Mouse (Mus musculus) limb, embryonic 15.5 days (tissue): ENCODE measurements around the gene Nudt2. TPM values are rescaled to one million over a fixed set of nuclear protein-coding genes. Genes with fewer than 3 reads are reported as not detected.

Experiments
- ATAC-seq: fragments of 200-750 bp; cut with Nextera tagmentation; 2 replicates; pipeline ENCODE4 v1.8.0; 2017; ENCODE audit warnings: low read depth, moderate TSS enrichment; ENCODE audit not compliant: insufficient number of reproducible peaks, low FRiP score, low TSS enrichment
- H3K27ac ChIP-seq: fragments of 300-500 bp; sonication (generic); 2 replicates; pipeline ENCODE4 v1.5.1; 2015; ENCODE audit warnings: moderate library complexity, mild to moderate bottlenecking, inconsistent platforms
- H3K27me3 ChIP-seq: fragments of 300-500 bp; sonication (generic); 2 replicates; pipeline ENCODE4 v1.6.1; 2015; ENCODE audit warnings: inconsistent platforms
- H3K36me3 ChIP-seq: fragments of 300-500 bp; sonication (generic); 2 replicates; pipeline ENCODE4 v1.6.1; 2015; ENCODE audit warnings: inconsistent platforms
- H3K4me1 ChIP-seq: fragments of 300-500 bp; sonication (generic); 2 replicates; pipeline ENCODE4 v1.6.1; 2015; ENCODE audit warnings: inconsistent platforms
- H3K4me2 ChIP-seq: fragments of 300-500 bp; sonication (generic); 2 replicates; pipeline ENCODE4 v1.6.1; 2015; ENCODE audit warnings: mild to moderate bottlenecking, inconsistent platforms
- H3K4me3 ChIP-seq: fragments of 300-500 bp; sonication (generic); 2 replicates; pipeline ENCODE4 v1.5.1; 2015; ENCODE audit warnings: mild to moderate bottlenecking, inconsistent platforms
- H3K9ac ChIP-seq: fragments of 300-500 bp; sonication (generic); 2 replicates; pipeline ENCODE4 v1.6.1; 2015; ENCODE audit warnings: inconsistent platforms
- H3K9me3 ChIP-seq: fragments of 300-500 bp; sonication (generic); 2 replicates; pipeline ENCODE4 v1.6.1; 2016; ENCODE audit warnings: inconsistent platforms
- WGBS: fragments of 180-500 bp; shearing (Covaris S2); methylation state at CpG from one replicate; pipeline ENCODE4 v1.1.7; 2015; 5-methylcytosine and 5-hydroxymethylcytosine counted together
- polyA plus RNA-seq: library from polyadenylated mRNA; unstranded; fragments of >200 nt; fragmentation: Nextera tagmentation; extraction: Ambion mirVana; gene quantifications from 2 replicates; pipeline ENCODE4 v1.2.1, GENCODE M21; 2015

Nudt2 gene
- polyA plus RNA-seq, 1 experiment from 2014 or later = 45.5 TPM

DNA sequence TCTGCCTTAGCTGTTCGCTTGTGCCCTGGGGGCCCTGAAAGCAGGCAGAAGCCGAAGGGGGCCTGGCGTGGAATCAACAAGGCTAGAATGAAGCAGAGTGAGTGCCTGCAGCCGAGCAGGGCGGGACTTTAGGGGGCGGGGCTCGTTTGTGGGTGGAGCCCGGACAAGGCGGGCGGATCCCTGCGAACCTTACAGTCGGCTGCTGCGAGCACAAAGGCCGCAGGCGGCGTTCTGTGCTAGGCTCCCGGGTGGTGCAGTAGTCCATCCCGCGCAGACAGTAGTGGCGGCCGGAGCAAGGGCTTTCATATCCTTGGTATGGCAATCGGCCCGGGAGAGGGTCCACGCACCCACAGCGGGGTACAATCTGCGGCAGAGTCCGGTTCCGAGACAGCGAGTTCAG, 42.0 kb downstream of the Nudt2 start:
- H3K4me2 ChIP-seq = peak overlapping the region; percentile 94
- no peaks in the 10 kb centered on the region for H3K9me3 ChIP-seq
- peak overlapping the region; percentile 50 for H3K4me3 ChIP-seq
- WGBS = under 1% methylated on average over 29 of the region's 29 CpGs
- ATAC-seq = peak; percentile 40; the same call in 1 of the 2 replicates
- peaks cover 32% of the 10 kb centered on the region for H3K4me1 ChIP-seq
- H3K9ac ChIP-seq = peak overlapping the region; percentile 45
- H3K27me3 ChIP-seq = peaks cover 47% of the 10 kb centered on the region
- no peak overlapping the region for H3K27ac ChIP-seq
- H3K36me3 ChIP-seq = no peaks in the 10 kb centered on the region

DNA sequence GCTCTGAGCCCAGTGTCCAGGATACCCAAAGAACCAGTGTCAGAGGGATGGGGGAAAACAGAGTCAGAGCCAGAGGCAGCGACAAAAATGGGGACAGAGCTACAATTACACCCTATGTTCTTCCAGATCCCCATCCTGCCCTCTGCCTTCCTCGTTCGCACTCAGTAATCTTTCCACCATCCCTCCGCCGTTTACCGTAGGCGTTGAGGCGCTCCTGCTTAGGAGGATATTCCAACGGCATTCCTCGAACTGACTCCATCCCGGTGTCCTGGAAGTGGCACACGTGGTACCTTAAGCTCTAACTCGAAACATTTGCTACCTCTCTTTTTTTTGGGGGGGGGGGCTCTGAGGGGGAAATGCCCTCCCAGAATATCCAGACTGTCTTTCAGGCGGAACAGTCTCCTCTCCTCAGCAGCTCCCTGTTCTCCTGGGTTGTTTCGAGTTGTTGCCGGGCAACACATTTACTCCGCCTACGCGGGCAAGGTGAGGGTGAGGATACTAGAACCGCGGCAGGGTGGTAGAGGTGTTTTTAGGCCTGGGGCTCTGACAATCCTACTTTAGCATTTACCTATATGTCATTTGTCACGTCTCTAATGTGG, 42.5 kb downstream of the Nudt2 start:
- H3K4me1 ChIP-seq = peaks cover 27% of the 10 kb centered on the region
- no peaks in the 10 kb centered on the region for H3K9me3 ChIP-seq
- H3K9ac ChIP-seq = peak overlapping the region; percentile 45
- no peak overlapping the region for H3K27ac ChIP-seq
- 5% methylated on average over 22 of the region's 22 CpGs for WGBS
- H3K4me2 ChIP-seq = peak overlapping the region; percentile 94
- H3K36me3 ChIP-seq = no peaks in the 10 kb centered on the region
- peaks cover 42% of the 10 kb centered on the region for H3K27me3 ChIP-seq
- H3K4me3 ChIP-seq = peak overlapping the region; percentile 50
- ATAC-seq = no peak

DNA sequence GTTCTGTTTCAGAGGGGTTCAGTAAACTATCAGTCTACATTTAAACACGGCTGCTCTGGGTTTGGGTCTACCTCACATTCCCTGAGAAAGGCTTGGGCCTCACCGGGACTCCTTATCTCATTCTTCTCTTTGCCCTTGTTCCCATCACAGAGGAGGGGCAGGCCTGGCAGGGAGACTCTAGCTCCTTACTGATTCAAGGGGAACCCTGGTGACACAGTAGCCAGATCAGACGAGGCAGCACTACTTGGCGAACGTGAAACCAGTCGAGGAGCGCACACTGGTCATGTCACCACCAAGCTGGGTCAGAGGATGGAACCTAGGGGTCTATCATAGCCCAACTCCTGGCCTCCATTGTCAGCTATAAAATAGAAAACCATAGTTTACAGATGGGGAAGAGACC, 43.0 kb downstream of the Nudt2 start:
- H3K36me3 ChIP-seq = no peaks in the 10 kb centered on the region
- H3K9ac ChIP-seq = no peak overlapping the region
- H3K4me3 ChIP-seq = no peak overlapping the region
- WGBS = 53% methylated on average over 7 of the region's 7 CpGs
- H3K9me3 ChIP-seq = no peaks in the 10 kb centered on the region
- H3K27ac ChIP-seq = no peak overlapping the region
- H3K4me1 ChIP-seq = peaks cover 21% of the 10 kb centered on the region
- peaks cover 37% of the 10 kb centered on the region for H3K27me3 ChIP-seq
- no peak overlapping the region for H3K4me2 ChIP-seq
- ATAC-seq = no peak

DNA sequence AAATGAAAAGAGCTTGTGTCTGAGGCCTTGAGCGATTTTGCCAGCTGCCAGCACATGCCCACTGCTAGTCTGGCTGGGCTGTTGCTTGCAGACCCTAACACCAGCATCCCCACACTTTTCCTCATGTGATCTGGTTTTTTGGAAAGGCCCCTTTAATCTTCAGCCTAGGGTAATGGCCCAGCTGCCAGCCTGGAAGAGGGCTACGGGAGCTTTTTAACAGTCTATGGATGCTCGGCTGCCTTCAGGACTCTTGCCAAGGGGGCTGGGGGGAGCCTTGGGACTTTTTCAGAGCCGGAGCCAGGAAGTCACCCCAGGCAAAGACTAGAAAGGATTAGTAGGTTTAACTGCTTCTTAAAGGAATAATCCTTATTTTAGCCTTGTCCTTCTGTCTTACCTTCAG, 48.4 kb downstream of the Nudt2 start:
- H3K36me3 ChIP-seq = no peaks in the 10 kb centered on the region
- WGBS = 15% methylated on average over 4 of the region's 4 CpGs
- H3K4me1 ChIP-seq = peaks cover 8% of the 10 kb centered on the region
- H3K9me3 ChIP-seq = no peaks in the 10 kb centered on the region
- ATAC-seq = no peak
- H3K4me2 ChIP-seq = no peak overlapping the region
- H3K27me3 ChIP-seq = peaks cover 15% of the 10 kb centered on the region
- peak overlapping the region; percentile 3; the same call in 1 of the 2 replicates for H3K27ac ChIP-seq
- no peak overlapping the region for H3K9ac ChIP-seq
- no peak overlapping the region for H3K4me3 ChIP-seq

- H3K4me1 ChIP-seq = peaks cover 8% of the 10 kb centered on the region
- H3K36me3 ChIP-seq = no peaks in the 10 kb centered on the region
- no peak for ATAC-seq
- no peaks in the 10 kb centered on the region for H3K9me3 ChIP-seq
- no peak overlapping the region for H3K9ac ChIP-seq
- 0 out of 2 replicates have a peak, but pooled peaks cover 11% of the 10 kb centered on the region for H3K27me3 ChIP-seq
- H3K4me2 ChIP-seq = no peak overlapping the region
- H3K4me3 ChIP-seq = no peak overlapping the region
- peak overlapping the region; percentile 3; the same call in 1 of the 2 replicates for H3K27ac ChIP-seq
- WGBS = 9% methylated on average over 8 of the region's 8 CpGs
Observed at GRCm38 (mm10) chr4:41513714-41514113, 48.8 kb downstream of the Nudt2 start.

DNA sequence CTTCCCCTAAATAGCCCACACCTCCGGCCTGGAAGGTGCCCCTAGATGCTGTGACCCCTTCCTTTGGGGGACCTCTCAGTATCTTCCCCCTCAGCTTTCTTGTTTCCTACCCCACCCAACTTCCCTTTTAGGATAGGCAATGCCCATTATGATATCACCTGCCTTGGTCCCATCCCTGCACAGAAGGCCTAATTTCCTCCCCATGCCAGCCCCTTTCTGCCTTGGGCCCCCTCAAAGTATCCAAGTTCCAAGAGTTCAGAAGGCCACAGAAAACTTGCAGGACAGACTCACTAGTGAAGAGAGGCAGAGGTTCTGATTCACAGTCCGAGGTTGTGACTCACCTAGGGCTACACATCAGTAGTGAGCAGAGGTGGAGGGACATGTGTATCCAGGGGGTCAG, 52.3 kb downstream of the Nudt2 start, which contains the start of gene 1110017D15Rik:
Gene 1110017D15Rik (minus strand): TSS at position 101 of the 400 bp plus-strand sequence.
- no peak within 1 kb of the TSS for H3K9ac ChIP-seq
- H3K9me3 ChIP-seq = no peaks in the 10 kb centered on the region
- H3K4me3 ChIP-seq = no peak within 1 kb of the TSS
- no peak for ATAC-seq
- peaks cover 8% of the 10 kb centered on the region for H3K4me1 ChIP-seq
- H3K4me2 ChIP-seq = no peak within 1 kb of the TSS
- WGBS = 86% methylated on average over 2 of the region's 2 CpGs
- peaks cover 22% of the 10 kb centered on the region for H3K27me3 ChIP-seq
- H3K27ac ChIP-seq = no peak within 1 kb of the TSS
- H3K36me3 ChIP-seq = no peaks in the 10 kb centered on the region

GRCm38 (mm10) chr4:41518349-41518748, 53.4 kb downstream of the Nudt2 start:
- WGBS = 62% methylated on average over 7 of the region's 7 CpGs
- Histone ChIP-seq H3K9me3 (no peaks in the 10 kb centered on the region), H3K4me1 (peaks cover 5% of the 10 kb centered on the region), H3K27me3 (peaks cover 22% of the 10 kb centered on the region), H3K4me2 (no peak overlapping the region), H3K27ac (no peak overlapping the region), H3K36me3 (no peaks in the 10 kb centered on the region), H3K9ac (no peak overlapping the region), H3K4me3 (no peak overlapping the region)
- ATAC-seq = no peak

GRCm38 (mm10) chr4:41519195-41519594, 54.2 kb downstream of the Nudt2 start:
- H3K27me3 ChIP-seq = peaks cover 28% of the 10 kb centered on the region
- H3K9ac ChIP-seq = no peak overlapping the region
- no peak for ATAC-seq
- H3K4me3 ChIP-seq = no peak overlapping the region
- no peak overlapping the region for H3K4me2 ChIP-seq
- no peaks in the 10 kb centered on the region for H3K9me3 ChIP-seq
- no peaks in the 10 kb centered on the region for H3K36me3 ChIP-seq
- WGBS = 90% methylated on average over 5 of the region's 5 CpGs
- no peak overlapping the region for H3K27ac ChIP-seq
- H3K4me1 ChIP-seq = no peaks in the 10 kb centered on the region

GRCm38 (mm10) chr4:41520641-41521040, 55.7 kb downstream of the Nudt2 start:
- 31% methylated on average over 14 of the region's 14 CpGs for WGBS
- Histone ChIP-seq H3K4me1 (no peaks in the 10 kb centered on the region), H3K27me3 (peaks cover 36% of the 10 kb centered on the region), H3K9me3 (no peaks in the 10 kb centered on the region), H3K4me2 (no peak overlapping the region), H3K36me3 (no peaks in the 10 kb centered on the region), H3K4me3 (no peak overlapping the region), H3K27ac (no peak overlapping the region), H3K9ac (no peak overlapping the region)
- ATAC-seq = no peak

DNA sequence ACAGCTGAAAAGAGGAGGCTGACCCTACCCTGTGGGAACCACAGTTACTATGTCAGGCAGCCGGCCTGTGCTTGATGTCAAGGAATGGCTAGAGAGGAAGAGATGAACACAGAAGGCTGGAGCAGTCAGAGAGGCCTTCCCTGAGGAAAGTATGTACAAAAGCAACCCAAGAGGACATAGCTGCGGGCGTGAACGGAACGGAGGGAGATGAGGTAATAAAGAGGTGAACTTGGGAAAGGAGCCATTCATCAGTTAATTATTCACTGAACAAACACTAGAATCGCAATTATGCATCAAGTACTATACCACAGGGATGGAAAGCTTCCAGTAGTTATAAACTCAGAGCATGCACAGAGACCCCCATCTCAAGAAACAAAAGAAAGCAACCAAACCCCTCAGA, 57.2 kb downstream of the Nudt2 start:
- ATAC-seq = no peak
- Histone ChIP-seq H3K27ac (no peak overlapping the region), H3K4me1 (no peaks in the 10 kb centered on the region), H3K4me2 (no peak overlapping the region), H3K36me3 (no peaks in the 10 kb centered on the region), H3K9me3 (no peaks in the 10 kb centered on the region), H3K27me3 (peaks cover 45% of the 10 kb centered on the region), H3K4me3 (no peak overlapping the region), H3K9ac (no peak overlapping the region)
- WGBS = 76% methylated on average over 6 of the region's 6 CpGs

DNA sequence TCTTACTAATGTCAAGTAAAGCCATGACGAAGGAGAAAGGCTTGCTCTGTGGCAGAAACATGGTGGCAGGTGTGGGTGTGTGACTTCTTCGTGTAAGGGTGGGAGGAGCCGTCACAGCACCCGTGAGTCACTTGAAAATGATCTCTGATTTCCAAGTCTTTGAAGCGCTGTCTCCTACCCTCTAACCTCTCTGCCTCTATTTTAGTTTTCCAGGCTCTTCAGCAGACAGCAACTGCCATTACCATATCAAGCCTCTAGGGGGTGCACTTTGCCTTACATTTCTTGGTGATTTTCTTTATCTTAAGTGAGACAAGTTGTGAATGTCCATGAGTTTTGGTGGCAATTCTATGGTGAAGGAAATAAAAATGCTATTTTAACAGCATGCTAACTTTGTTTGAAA, 57.8 kb downstream of the Nudt2 start:
- Histone ChIP-seq H3K4me2 (no peak overlapping the region), H3K27ac (no peak overlapping the region), H3K36me3 (no peaks in the 10 kb centered on the region), H3K27me3 (peaks cover 49% of the 10 kb centered on the region), H3K4me3 (no peak overlapping the region), H3K9ac (no peak overlapping the region), H3K9me3 (no peaks in the 10 kb centered on the region), H3K4me1 (no peaks in the 10 kb centered on the region)
- WGBS = 41% methylated on average over 5 of the region's 5 CpGs
- ATAC-seq = no peak

DNA sequence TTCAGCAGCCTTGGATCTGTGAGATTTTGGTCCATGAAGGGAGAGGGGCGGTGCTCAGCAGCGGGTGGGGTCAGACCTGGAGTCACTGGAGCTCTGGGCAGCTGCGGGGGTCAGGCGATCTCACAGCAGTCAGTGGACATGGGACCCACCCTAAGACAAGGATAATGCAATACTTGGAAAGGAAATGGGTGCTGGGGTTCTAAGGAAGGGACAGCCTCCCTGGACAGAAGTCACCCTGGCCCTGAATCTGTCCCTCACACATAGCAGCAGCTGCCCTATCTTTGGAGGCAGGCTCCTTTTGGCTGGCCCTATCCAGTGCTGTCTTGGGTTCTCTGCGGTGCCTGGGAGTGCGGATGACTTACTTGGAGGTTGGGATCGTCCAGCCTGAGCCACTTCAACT, 58.9 kb downstream of the Nudt2 start:
- H3K36me3 ChIP-seq = no peaks in the 10 kb centered on the region

GRCm38 (mm10) chr4:41524829-41525228, 59.9 kb downstream of the Nudt2 start:
- Histone ChIP-seq H3K27me3 (peaks cover 48% of the 10 kb centered on the region), H3K9me3 (no peaks in the 10 kb centered on the region), H3K27ac (no peak overlapping the region), H3K4me1 (no peaks in the 10 kb centered on the region), H3K4me2 (no peak overlapping the region), H3K4me3 (no peak overlapping the region), H3K9ac (no peak overlapping the region), H3K36me3 (no peaks in the 10 kb centered on the region)
- ATAC-seq = no peak
- 66% methylated on average over 9 of the region's 9 CpGs for WGBS

More for the DNA sequence above, 58.9 kb downstream of the Nudt2 start:
- Histone ChIP-seq H3K27ac (no peak overlapping the region), H3K9me3 (no peaks in the 10 kb centered on the region), H3K4me2 (no peak overlapping the region), H3K4me3 (no peak overlapping the region), H3K4me1 (no peaks in the 10 kb centered on the region), H3K27me3 (peaks cover 54% of the 10 kb centered on the region), H3K9ac (no peak overlapping the region)
- ATAC-seq = no peak
- WGBS = 76% methylated on average over 7 of the region's 7 CpGs
